29 mouse cellular contexts compared by ENCODE assay signal in genomic region chr11:53622440-53622806, GRCm38 (mm10). TPM values are rescaled to one million over a fixed set of nuclear protein-coding genes. Genes with fewer than 3 reads are reported as not detected.
DNase-seq lines count a peak whose midpoint lies in the region; ATAC-seq and TF ChIP-seq lines count a peak whose summit lies in the region.
"Had no signal": no experiment of that assay in that cellular context is flagged by ENCODE, and none has a peak within 500 bp of the region (broad histone marks: within the 10 kb centered on the region; RNA-seq: fewer than 3 reads in every experiment).

No protein-coding gene starts in this region.

- peaks cover 8% of the 10 kb centered on the region for H3K9me3 ChIP-seq in CH12.LX (replicated peaks; ENCODE audit: low read length)
- H3K9me3 ChIP-seq in intestine, embryonic 15.5 days, result no peaks in the 10 kb centered on the region
- H3K9me3 ChIP-seq: embryonic facial prominence, embryonic 12.5 days; embryonic facial prominence, embryonic 15.5 days; heart, embryonic 10.5 days; heart, embryonic 13.5 days; hindbrain, embryonic 10.5 days; hindbrain, embryonic 13.5 days had no signal

- H3K4me3 ChIP-seq in CH12.LX (replicated peaks in 1 of 3; ENCODE audit: low read depth in 2 of 3, low read length in 2 of 3, poor library complexity in 1 of 3), result peak overlapping the region in 1 of 3 experiments; percentile 9
- H3K4me3 ChIP-seq in intestine, embryonic 15.5 days (replicated peaks), result no peak overlapping the region
- H3K4me3 ChIP-seq: embryonic facial prominence, embryonic 12.5 days; embryonic facial prominence, embryonic 15.5 days; heart, adult 2 months; heart, embryonic 10.5 days; heart, embryonic 13.5 days; hindbrain, embryonic 10.5 days; hindbrain, embryonic 13.5 days had no signal

- dilution Hi-C loops in CH12.LX (cut with MboI; ENCODE audit: extremely low pct_ligation_motif_present, extremely low pct_unique_long_range_greater_than_20kb, low sequenced_read_pairs), result no loop called here

- TF ChIP-seq EP300 in CH12.LX (IDR thresholded peaks at IDR 0.05; ENCODE audit: low read length), result no peak

- no peak for TF ChIP-seq CTCF in CH12.LX (conservative IDR thresholded peaks at IDR 0.05 in 1 of 2, IDR thresholded peaks at IDR 0.05 in 1 of 2; ENCODE audit: low read depth in 2 of 2, low read length in 2 of 2)

- in situ Hi-C loops in CH12.LX (cut with MboI; ENCODE audit: low pct_ligation_motif_present, low pct_unique_long_range_greater_than_20kb, low sequenced_read_pairs), result loop anchor here (5.0 kb wide), 1 partner anchor 35 kb away; no protein-coding TSS in a partner anchor

- peaks cover 0 to 6% of the 10 kb centered on the region in 2 experiments for H3K36me3 ChIP-seq in CH12.LX (replicated peaks in 1 of 2; ENCODE audit: control insufficient read depth in 1 of 2, insufficient read depth in 1 of 2, low read length in 1 of 2)
- H3K36me3 ChIP-seq in intestine, embryonic 15.5 days, result no peaks in the 10 kb centered on the region
- H3K36me3 ChIP-seq: embryonic facial prominence, embryonic 12.5 days; embryonic facial prominence, embryonic 15.5 days; heart, embryonic 10.5 days; heart, embryonic 13.5 days; hindbrain, embryonic 10.5 days; hindbrain, embryonic 13.5 days had no signal

- DNase-seq in 416B (ENCODE audit: low read depth), result peak; percentile 27
- no peak for DNase-seq in CH12.LX (ENCODE audit: extremely low read depth)
- no peak for DNase-seq in left cerebral cortex, adult 18-20 months (ENCODE audit: low spot score in 2 of 2)
- DNase-seq: adrenal gland, adult 8-10 months; adrenal gland, postnatal 25 days; cerebellum, adult 18-20 months; cerebellum, adult 9-10 months; cerebellum, postnatal 14 days; forebrain, postnatal 0 days; gastrocnemius, postnatal 25 days; heart, adult 2 months had no signal

- TF ChIP-seq POLR2A in CH12.LX (IDR thresholded peaks at IDR 0.05; ENCODE audit: low read depth, low read length), result no peak

- no peak overlapping the region for H3K4me2 ChIP-seq in CH12.LX (ENCODE audit: insufficient read depth, low read depth, poor library complexity, severe bottlenecking)
- no peak overlapping the region for H3K4me2 ChIP-seq in intestine, embryonic 15.5 days (replicated peaks)
- H3K4me2 ChIP-seq: embryonic facial prominence, embryonic 12.5 days; embryonic facial prominence, embryonic 15.5 days; heart, embryonic 13.5 days; hindbrain, embryonic 13.5 days had no signal

- TF ChIP-seq RAD21 in CH12.LX (IDR thresholded peaks at IDR 0.05; ENCODE audit: low read depth, low read length), result no peak

- peak overlapping the region; percentile 56; the same call in 1 of the 2 replicates for H3K27ac ChIP-seq in CH12.LX (ENCODE audit: insufficient read depth, low read depth)
- H3K27ac ChIP-seq in intestine, embryonic 15.5 days, result no peak overlapping the region
- H3K27ac ChIP-seq: embryonic facial prominence, embryonic 12.5 days; embryonic facial prominence, embryonic 15.5 days; heart, adult 2 months; heart, embryonic 10.5 days; heart, embryonic 13.5 days; hindbrain, embryonic 10.5 days; hindbrain, embryonic 13.5 days had no signal

- H3K9ac ChIP-seq in CH12.LX (ENCODE audit: insufficient read depth, low read depth), result no peak overlapping the region
- no peak overlapping the region for H3K9ac ChIP-seq in intestine, embryonic 15.5 days
- H3K9ac ChIP-seq: embryonic facial prominence, embryonic 12.5 days; embryonic facial prominence, embryonic 15.5 days; forebrain, postnatal 0 days; heart, embryonic 13.5 days; hindbrain, embryonic 13.5 days had no signal

- ATAC-seq in common myeloid progenitor, adult 5-6 weeks (replicated peaks; ENCODE audit: low read depth, poor library complexity, severe bottlenecking), result peak; percentile 45
- ATAC-seq in megakaryocyte progenitor cell, adult 5-6 weeks (replicated peaks; ENCODE audit: poor library complexity), result 0 out of 2 replicates have a peak, but pooled peaks have one; percentile 7
- ATAC-seq in intestine, embryonic 15.5 days, result no peak
- ATAC-seq: activated CD4-positive, CD25-positive, alpha-beta regulatory T cell, adult 4 months; forebrain, embryonic 14.5 days; forebrain, postnatal 0 days; hindbrain, embryonic 16.5 days; intestine, embryonic 16.5 days had no signal

- H3K27me3 ChIP-seq in CH12.LX (replicated peaks), result no peaks in the 10 kb centered on the region
- no peaks in the 10 kb centered on the region for H3K27me3 ChIP-seq in intestine, embryonic 15.5 days (replicated peaks)
- H3K27me3 ChIP-seq: embryonic facial prominence, embryonic 12.5 days; embryonic facial prominence, embryonic 15.5 days; hindbrain, embryonic 13.5 days had no signal

- H3K79me2 ChIP-seq in CH12.LX (replicated peaks; ENCODE audit: control insufficient read depth, extremely low read depth, insufficient read depth, poor library complexity, severe bottlenecking), result no peaks in the 10 kb centered on the region

- peaks cover 44 to 78% of the 10 kb centered on the region in 2 experiments for H3K4me1 ChIP-seq in CH12.LX (ENCODE audit: control insufficient read depth in 1 of 2, insufficient read depth in 2 of 2)
- H3K4me1 ChIP-seq in intestine, embryonic 15.5 days (replicated peaks), result no peaks in the 10 kb centered on the region
- H3K4me1 ChIP-seq: embryonic facial prominence, embryonic 12.5 days; embryonic facial prominence, embryonic 15.5 days; hindbrain, embryonic 13.5 days had no signal

- WGBS in intestine, embryonic 15.5 days, result 75% methylated on average over 6 of the region's 6 CpGs

TF ChIP-seq in CH12.LX, 34 proteins besides CTCF, POLR2A, EP300 and RAD21:
- TF ChIP-seq MEF2A (IDR thresholded peaks at IDR 0.05; ENCODE audit: borderline replicate concordance, low read depth, low read length) (0 out of 2 replicates have a peak, but pooled peaks have one; percentile 4), TCF12 (IDR thresholded peaks at IDR 0.05; ENCODE audit: low read depth, low read length) (peak; percentile 17; the same call in 1 of the 2 replicates), ZMIZ1 (IDR thresholded peaks at IDR 0.05; ENCODE audit: low read depth, low read length) (no peak), NELFE (IDR thresholded peaks at IDR 0.05; ENCODE audit: low read depth, low read length) (0 out of 2 replicates have a peak, but pooled peaks have one; percentile 6), PAX5 (IDR thresholded peaks at IDR 0.05; ENCODE audit: low read length) (no peak)

RNA-seq across cellular contexts. Expression of gene Il4, which starts 4.0 kb away (rescaled TPM):
- total RNA-seq in CH12.LX (2012; rRNA removed), result 26.3 and 35.6 TPM in 2 replicates
- total RNA-seq in CH12.LX (2014; rRNA removed), result 75.5 and 83.1 TPM in 2 replicates
- 19.5 and 24.5 TPM in 2 replicates for polyA plus RNA-seq in CH12.LX (2012; ENCODE audit: insufficient read length, low read depth)
- total RNA-seq in common myeloid progenitor, adult 5-6 weeks (2017), result 0.73 TPM in 1 of 2 replicates, not detected in the other
- total RNA-seq in megakaryocyte progenitor cell, adult 5-6 weeks (2015), result not detected in 2 replicates
- total RNA-seq in megakaryocyte progenitor cell, adult 5-6 weeks (2017), result not detected in 2 replicates
- 0.56 and 0.59 TPM in 2 replicates for polyA plus RNA-seq in intestine, embryonic 15.5 days (2015; fragmentation: Nextera tagmentation; extraction: Ambion mirVana)
- not detected for total RNA-seq in left cerebral cortex, adult 18-20 months (2021)
- total RNA-seq: adrenal gland, adult 8-10 months; adrenal gland, postnatal 25 days; forebrain, postnatal 0 days; gastrocnemius, adult 8-10 months; gastrocnemius, postnatal 25 days; heart, adult 2 months; heart, postnatal 25 days had no signal
- polyA plus RNA-seq: frontal cortex, adult 2 months; gonadal fat pad, adult 2 months had no signal

RNA-seq across cellular contexts. Expression of gene Il13, which starts 12.1 kb away (rescaled TPM):
- total RNA-seq in CH12.LX (2012; rRNA removed) (1.8 and 2.8 TPM in 2 replicates), CH12.LX (2014; rRNA removed) (3.4 and 4.8 TPM in 2 replicates)
- polyA plus RNA-seq in CH12.LX (2012; ENCODE audit: insufficient read length, low read depth), result 2.8 and 3.6 TPM in 2 replicates
- 2.1 TPM in 1 of 2 replicates, not detected in the other for total RNA-seq in common myeloid progenitor, adult 5-6 weeks (2017)
- not detected in 2 replicates for total RNA-seq in megakaryocyte progenitor cell, adult 5-6 weeks (2015)
- total RNA-seq in megakaryocyte progenitor cell, adult 5-6 weeks (2017), result not detected in 2 replicates
- not detected in 2 replicates for polyA plus RNA-seq in intestine, embryonic 15.5 days (2015; fragmentation: Nextera tagmentation; extraction: Ambion mirVana)
- not detected for total RNA-seq in left cerebral cortex, adult 18-20 months (2021)
- total RNA-seq: adrenal gland, adult 8-10 months; adrenal gland, postnatal 25 days; forebrain, postnatal 0 days; gastrocnemius, adult 8-10 months; gastrocnemius, postnatal 25 days; heart, adult 2 months; heart, postnatal 25 days had no signal
- polyA plus RNA-seq: activated CD4-positive, CD25-positive, alpha-beta regulatory T cell, adult 4 months; embryonic facial prominence, embryonic 12.5 days; embryonic facial prominence, embryonic 15.5 days; forebrain, embryonic 11.5 days; forebrain, embryonic 14.5 days; forebrain, postnatal 0 days; frontal cortex, adult 2 months; heart, adult 2 months; heart, embryonic 10.5 days; heart, embryonic 13.5 days; hindbrain, embryonic 10.5 days; hindbrain, embryonic 13.5 days; hindbrain, embryonic 16.5 days; intestine, embryonic 16.5 days had no signal

RNA-seq across cellular contexts. Expression of gene Kif3a, which starts 55.2 kb away (rescaled TPM):
- total RNA-seq in CH12.LX (2012; rRNA removed), result 11.3 and 18.3 TPM in 2 replicates
- total RNA-seq in CH12.LX (2014; rRNA removed), result 7.7 and 8.9 TPM in 2 replicates
- polyA plus RNA-seq in CH12.LX (2012; ENCODE audit: insufficient read length, low read depth), result 26.5 and 27.9 TPM in 2 replicates
- 18.9 and 20.0 TPM in 2 replicates for total RNA-seq in common myeloid progenitor, adult 5-6 weeks (2017)
- total RNA-seq in megakaryocyte progenitor cell, adult 5-6 weeks (2015), result 3.9 TPM in 2 replicates
- total RNA-seq in megakaryocyte progenitor cell, adult 5-6 weeks (2017), result 6.2 and 9.1 TPM in 2 replicates
- polyA plus RNA-seq in intestine, embryonic 15.5 days (2015; fragmentation: Nextera tagmentation; extraction: Ambion mirVana), result 48.2 TPM in 2 replicates
- 100 to 1,000 TPM; 118 to 119 TPM for total RNA-seq in left cerebral cortex, adult 18-20 months (2021)

Comparison
In these comparisons a context has a peak if more than half of its experiments do, and no peak if none do; other contexts are left out.
1. RNA of gene Il4, which starts 4.0 kb away (total RNA-seq): 26.3 to 83.1 TPM in CH12.LX; 0.73 TPM in common myeloid progenitor, adult 5-6 weeks, not detected in megakaryocyte progenitor cell, adult 5-6 weeks and not detected in left cerebral cortex, adult 18-20 months; every median in the first group is over 10 times any median in the second.